Mouse (Mus musculus) embryonic facial prominence, embryonic 14.5 days (tissue): ENCODE data around the gene Xntrpc. TPM values are rescaled to one million over a fixed set of nuclear protein-coding genes. Genes with fewer than 3 reads are reported as not detected.

Source experiments
- ATAC-seq: fragments of 200-750 bp; cut with Nextera tagmentation; 2 replicates; pipeline ENCODE4 v1.8.0; 2017; ENCODE audit warnings: low read depth, moderate number of reproducible peaks, moderate TSS enrichment
- DNase-seq: peaks from one replicate; pipeline ENCODE4 v3.0.0-alpha.2; 2015; ENCODE audit warnings: low spot score
- H3K27ac ChIP-seq: fragments of 300-500 bp; sonication (generic); replicated peaks from 2 replicates; pipeline ENCODE4 v1.5.1; 2014; ENCODE audit warnings: low read depth, mild to moderate bottlenecking, low read length, moderate library complexity
- H3K27me3 ChIP-seq: fragments of 300-500 bp; sonication (generic); replicated peaks from 2 replicates; pipeline ENCODE4 v1.6.1; 2014; ENCODE audit warnings: low read length; ENCODE audit not compliant: control insufficient read depth, insufficient read depth
- H3K36me3 ChIP-seq: fragments of 300-500 bp; sonication (generic); 2 replicates; pipeline ENCODE4 v1.6.1; 2014; ENCODE audit warnings: low read length, mixed read lengths; ENCODE audit not compliant: control insufficient read depth, insufficient read depth
- H3K4me1 ChIP-seq: fragments of 300-500 bp; sonication (generic); 2 replicates; pipeline ENCODE4 v1.6.1; 2014; ENCODE audit warnings: antibody characterized with exemption, low read length; ENCODE audit not compliant: control insufficient read depth, insufficient read depth
- H3K4me2 ChIP-seq: fragments of 300-500 bp; sonication (generic); 2 replicates; pipeline ENCODE4 v1.6.1; 2014; ENCODE audit warnings: low read depth, mild to moderate bottlenecking, low read length, moderate library complexity, mixed read lengths
- H3K4me3 ChIP-seq: fragments of 300-500 bp; sonication (generic); 2 replicates; pipeline ENCODE4 v1.5.1; 2014; ENCODE audit warnings: low read depth, mild to moderate bottlenecking, low read length
- H3K9ac ChIP-seq: fragments of 300-500 bp; sonication (generic); 2 replicates; pipeline ENCODE4 v1.6.1; 2014; ENCODE audit warnings: low read depth, mild to moderate bottlenecking, low read length, moderate library complexity, mixed read lengths
- H3K9me3 ChIP-seq: fragments of 300-500 bp; sonication (generic); 2 replicates; pipeline ENCODE4 v1.6.1; 2016; ENCODE audit warnings: low read length; ENCODE audit not compliant: control insufficient read depth
- WGBS: fragments of 180-500 bp; shearing (Covaris S2); extraction: QIAGEN DNeasy Blood & Tissue Kit; methylation state at CpG from one replicate; pipeline ENCODE4 v1.1.7; 2014; 5-methylcytosine and 5-hydroxymethylcytosine counted together
- polyA plus RNA-seq: library from polyadenylated mRNA; unstranded; fragments of >200 nt; fragmentation: Nextera tagmentation; extraction: Ambion mirVana; gene quantifications from 2 replicates; pipeline ENCODE4 v1.2.1, GENCODE M21; 2014

Gene Xntrpc
- polyA plus RNA-seq, 1 experiment from 2014 or later: 0.84 TPM

GRCm38 (mm10) chr7:102137898-102138297, 72.4 kb downstream of the Xntrpc start:
- DNase-seq: no peak
- H3K4me1 ChIP-seq: no peaks in the 10 kb centered on the region
- no peak overlapping the region for H3K4me2 ChIP-seq
- 97% methylated on average over 5 of the region's 5 CpGs for WGBS
- H3K27ac ChIP-seq: no peak overlapping the region
- H3K9me3 ChIP-seq: no peaks in the 10 kb centered on the region
- no peak overlapping the region for H3K4me3 ChIP-seq
- H3K27me3 ChIP-seq: no peaks in the 10 kb centered on the region
- no peak overlapping the region for H3K9ac ChIP-seq
- peaks cover 92% of the 10 kb centered on the region for H3K36me3 ChIP-seq
- ATAC-seq: no peak

Other genes starting within 250 kb of the Xntrpc start
- 1.5 and 1.7 TPM in 2 replicates for gene Phox2a, start 247.4 kb upstream of the Xntrpc start, polyA plus RNA-seq
- gene Inppl1, start 227.5 kb upstream of the Xntrpc start, polyA plus RNA-seq: 34.3 and 36.2 TPM in 2 replicates
- 3.9 and 4.0 TPM in 2 replicates for gene Folr2, start 208.5 kb upstream of the Xntrpc start, polyA plus RNA-seq
- gene Anapc15, start 202.0 kb upstream of the Xntrpc start, polyA plus RNA-seq: 60.8 and 62.0 TPM in 2 replicates
- gene Folr1, start 194.9 kb upstream of the Xntrpc start, polyA plus RNA-seq: 1.4 and 4.5 TPM in 2 replicates
- 147 and 160 TPM in 2 replicates for gene Lamtor1, start 159.8 kb upstream of the Xntrpc start, polyA plus RNA-seq
- gene Tomt, start 159.4 kb upstream of the Xntrpc start, polyA plus RNA-seq: 0.22 and 0.37 TPM in 2 replicates
- gene Lrrc51, start 131.8 kb upstream of the Xntrpc start, polyA plus RNA-seq: 9.3 and 14.2 TPM in 2 replicates
- 88.9 and 97.8 TPM in 2 replicates for gene Numa1, start 131.6 kb upstream of the Xntrpc start, polyA plus RNA-seq
- gene Il18bp, start 47.0 kb upstream of the Xntrpc start, polyA plus RNA-seq: 2.0 and 3.0 TPM in 2 replicates
- gene Rnf121, start 244 bp upstream of the Xntrpc start, polyA plus RNA-seq: 33.5 TPM in 2 replicates
- 14.5 and 17.5 TPM in 2 replicates for gene Xndc1, start 202 bp upstream of the Xntrpc start, polyA plus RNA-seq
- 0.25 TPM in 1 of 2 replicates, not detected in the other for gene Trpc2, start 17.4 kb downstream of the Xntrpc start, polyA plus RNA-seq
- 32.0 and 32.2 TPM in 2 replicates for gene Art1, start 36.0 kb downstream of the Xntrpc start, polyA plus RNA-seq
- 2.9 and 3.5 TPM in 2 replicates for gene Art5, start 43.8 kb downstream of the Xntrpc start, polyA plus RNA-seq
- 0.10 TPM in 1 of 2 replicates, not detected in the other for gene Chrna10, start 51.1 kb downstream of the Xntrpc start, polyA plus RNA-seq
- 35.9 and 37.5 TPM in 2 replicates for gene Nup98, start 144.5 kb downstream of the Xntrpc start, polyA plus RNA-seq
- gene Pgap2, start 144.5 kb downstream of the Xntrpc start, polyA plus RNA-seq: 80.8 and 81.1 TPM in 2 replicates
- gene Rhog, start 190.3 kb downstream of the Xntrpc start, polyA plus RNA-seq: 66.6 and 68.0 TPM in 2 replicates
- gene Stim1, start 202.1 kb downstream of the Xntrpc start, polyA plus RNA-seq: 36.4 TPM in 2 replicates